Mouse (Mus musculus) natural killer cell, adult 2 months (primary cell): ENCODE measurements around the gene Fam69b.

Source experiments
- DNase-seq, 2 experiments: peaks; one replicate each; pipeline ENCODE4 v3.0.0; 2022; ENCODE audit warnings: low spot score in 2 of 2

Fam69b gene

GRCm38 (mm10) chr2:26598462-26598861, 29.8 kb upstream of the Fam69b start:
- DNase-seq: no peak

- no peak for DNase-seq
Measured at GRCm38 (mm10) chr2:26599965-26600364, 28.3 kb upstream of the Fam69b start.

GRCm38 (mm10) chr2:26600664-26601063, 27.6 kb upstream of the Fam69b start:
- DNase-seq: no peak

DNA sequence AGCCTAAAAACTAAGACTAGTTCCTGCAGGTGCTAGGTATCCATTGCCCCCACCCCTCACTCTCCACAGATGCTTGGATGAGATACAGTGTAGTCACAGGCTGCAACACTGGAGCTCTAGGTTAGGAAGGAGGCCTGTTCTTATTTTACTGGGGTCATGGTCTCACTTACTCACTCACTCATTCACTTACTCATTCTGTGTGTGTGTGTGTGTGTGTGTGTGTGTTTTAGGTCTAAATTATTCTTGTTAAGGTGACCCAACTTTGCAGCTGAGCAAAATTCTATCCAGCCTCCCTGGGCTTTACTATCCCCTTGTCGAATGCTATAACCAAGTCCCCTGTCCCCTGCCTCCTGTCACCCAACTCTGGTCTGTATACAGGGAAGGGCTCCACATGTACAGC, 26.7 kb upstream of the Fam69b start:
- DNase-seq: no peak

DNA sequence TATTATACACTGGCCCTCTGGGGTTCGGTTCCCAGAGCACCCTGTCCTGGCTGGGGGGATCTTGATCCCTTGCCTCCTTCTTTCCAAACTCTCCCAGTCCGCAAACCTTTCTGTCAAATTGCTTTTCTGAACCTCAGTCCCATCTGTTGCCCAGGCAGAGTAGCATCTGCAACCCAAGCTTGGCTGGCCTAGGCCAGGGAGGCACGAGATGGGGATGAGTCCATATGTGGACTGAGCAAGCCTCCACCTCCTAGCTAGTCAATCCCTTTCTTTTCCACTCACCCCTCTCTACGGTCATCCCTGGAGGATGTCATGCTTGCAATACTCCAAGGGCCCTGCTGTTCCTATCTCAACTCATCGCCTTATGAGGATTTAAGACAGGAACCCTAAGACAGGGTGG, 25.6 kb upstream of the Fam69b start:
- DNase-seq: no peak

GRCm38 (mm10) chr2:26603159-26603558, 25.1 kb upstream of the Fam69b start:
- DNase-seq: no peak

DNA sequence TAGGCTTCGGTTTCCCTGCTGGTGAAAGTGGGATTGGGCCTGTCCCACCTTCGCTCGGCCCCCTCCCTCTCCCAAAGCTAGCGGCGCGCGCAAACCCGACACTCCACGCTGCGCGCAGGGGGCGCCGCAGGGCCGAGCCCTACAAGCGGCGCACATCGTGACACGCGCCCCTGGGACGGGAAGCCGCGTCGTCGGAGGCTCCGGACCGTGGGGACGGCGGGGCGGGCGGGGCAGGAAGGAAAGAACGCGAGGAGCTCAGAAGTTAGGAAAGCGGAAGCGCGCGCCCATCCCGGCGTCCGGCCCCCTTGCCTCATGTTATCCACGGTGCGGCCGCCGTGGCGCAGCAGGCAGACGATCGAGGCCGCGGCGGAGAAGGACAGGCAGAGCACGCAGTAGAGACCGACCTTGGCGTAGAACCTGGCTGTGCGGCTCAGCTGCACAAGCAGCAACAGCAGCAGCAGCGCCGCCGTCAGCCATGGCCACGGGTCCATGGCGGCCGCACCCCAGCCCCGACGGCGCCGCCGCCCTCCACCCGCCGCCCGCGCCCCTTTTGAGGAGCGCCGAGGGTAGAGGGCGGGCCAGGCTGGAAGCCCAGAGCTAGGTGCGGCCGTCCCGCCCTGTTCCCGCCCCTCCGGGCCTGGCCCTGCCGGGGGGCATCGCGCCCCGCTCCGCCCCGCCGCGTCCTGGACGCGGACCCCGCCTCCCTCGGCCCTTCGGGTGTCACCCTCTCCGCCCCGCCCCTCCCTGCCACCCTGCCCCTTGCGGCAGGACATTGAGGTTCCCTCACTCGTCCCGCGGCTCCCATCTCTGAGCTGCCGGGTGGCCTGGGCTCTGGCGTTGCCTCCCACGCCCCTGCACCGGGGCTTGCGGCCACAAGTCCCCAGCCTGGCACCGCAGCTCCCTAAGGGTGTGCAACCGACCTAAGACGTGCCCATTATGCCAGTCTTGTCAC, 24.3 kb upstream of the Fam69b start, which contains the start of gene Agpat2:
Gene Agpat2 (minus strand): TSS at position 698 of the 952 bp plus-strand sequence.
- peak; percentile 66 to 69 for DNase-seq

DNA sequence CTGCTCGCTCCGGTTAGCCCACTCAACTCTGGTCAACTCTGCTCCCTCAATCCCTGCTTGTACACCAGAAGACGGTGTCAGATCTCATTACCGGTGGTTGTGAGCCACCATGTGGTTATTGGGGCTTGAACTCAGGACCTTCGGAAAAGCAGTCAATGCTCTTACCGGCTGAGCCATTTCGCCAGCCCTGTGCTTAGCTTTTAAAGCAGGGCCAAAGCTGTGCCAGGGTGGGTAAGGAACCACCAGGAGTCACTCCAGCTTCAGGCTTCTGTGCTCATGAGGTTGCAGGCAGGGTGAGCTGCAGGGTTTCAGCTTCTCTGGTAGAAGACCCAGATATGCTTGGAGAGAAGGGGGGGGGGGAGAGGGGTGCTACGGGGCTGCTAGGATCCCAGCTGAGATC, 22.9 kb upstream of the Fam69b start:
- DNase-seq: no peak

DNA sequence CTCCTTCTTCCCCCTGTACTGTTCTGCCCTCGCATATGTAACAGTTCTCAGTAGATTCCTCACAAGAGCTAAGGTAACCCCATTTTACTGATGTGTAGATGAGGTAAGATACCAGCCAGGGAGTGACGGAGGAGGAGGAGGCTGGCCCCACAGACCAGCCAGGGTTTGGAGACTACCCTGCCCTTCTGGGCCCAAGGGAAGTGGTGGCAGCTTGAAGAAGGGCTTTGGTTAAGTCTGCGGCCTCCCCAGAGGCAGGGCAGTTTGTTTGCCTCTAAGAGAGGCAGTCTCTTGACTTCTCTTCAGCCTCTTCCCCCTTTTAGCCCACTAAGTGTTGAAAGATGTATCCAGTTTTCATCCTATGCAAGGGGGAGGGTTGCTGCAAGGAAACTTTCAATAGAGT, 21.7 kb upstream of the Fam69b start:
- DNase-seq: no peak

- DNase-seq: no peak
Measured at GRCm38 (mm10) chr2:26607056-26607910, 21.0 kb upstream of the Fam69b start.

GRCm38 (mm10) chr2:26608781-26609180, 19.5 kb upstream of the Fam69b start:
- DNase-seq: no peak

DNA sequence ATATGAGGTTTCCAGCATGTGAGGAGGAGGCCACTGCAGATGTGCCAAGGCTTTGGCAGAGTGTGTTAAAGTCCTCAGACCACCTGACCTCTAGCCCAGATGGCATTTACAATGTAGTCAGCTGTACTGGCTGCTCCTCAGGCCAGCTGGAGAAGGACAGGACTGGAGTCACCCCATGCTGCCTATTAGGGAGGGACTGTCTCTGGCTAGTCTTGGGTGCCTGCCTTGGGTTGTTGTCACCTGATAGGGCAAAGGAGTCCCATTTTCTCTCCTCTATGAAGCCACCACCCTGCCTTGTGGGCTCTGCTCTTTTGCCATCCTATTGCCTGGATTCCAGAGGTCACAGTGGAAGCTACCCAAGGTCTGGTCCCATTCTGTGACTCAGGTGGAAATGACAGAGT, 19.0 kb upstream of the Fam69b start:
- no peak for DNase-seq

- DNase-seq: no peak
Measured at GRCm38 (mm10) chr2:26610526-26610925, 17.7 kb upstream of the Fam69b start.

GRCm38 (mm10) chr2:26611054-26611453, 17.2 kb upstream of the Fam69b start:
- no peak for DNase-seq

DNA sequence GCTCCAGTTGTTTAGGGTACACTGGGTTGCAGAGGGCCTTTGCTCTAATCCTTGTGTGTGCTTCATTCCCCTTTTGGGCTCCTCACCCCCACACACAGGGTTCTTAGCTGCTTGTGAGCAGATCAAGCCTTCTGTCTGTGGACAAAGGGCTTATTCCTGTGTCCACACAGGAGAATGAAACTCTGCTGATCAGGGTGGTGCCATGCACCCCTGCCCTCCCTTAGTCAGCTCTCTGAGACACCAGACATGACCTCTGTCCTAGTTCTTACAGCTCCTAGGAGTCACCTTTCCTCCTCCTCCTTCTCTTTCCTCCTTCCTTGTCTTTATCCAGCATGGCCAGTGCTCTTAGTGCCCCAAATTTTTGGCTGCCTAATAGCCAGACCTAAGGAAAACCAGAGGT, 16.4 kb upstream of the Fam69b start:
- DNase-seq: no peak

GRCm38 (mm10) chr2:26614903-26615302, 13.4 kb upstream of the Fam69b start:
- no peak for DNase-seq

GRCm38 (mm10) chr2:26615459-26616124, 12.7 kb upstream of the Fam69b start:
- DNase-seq: no peak

- no peak for DNase-seq
Measured at GRCm38 (mm10) chr2:26617331-26617730, 10.9 kb upstream of the Fam69b start.

DNA sequence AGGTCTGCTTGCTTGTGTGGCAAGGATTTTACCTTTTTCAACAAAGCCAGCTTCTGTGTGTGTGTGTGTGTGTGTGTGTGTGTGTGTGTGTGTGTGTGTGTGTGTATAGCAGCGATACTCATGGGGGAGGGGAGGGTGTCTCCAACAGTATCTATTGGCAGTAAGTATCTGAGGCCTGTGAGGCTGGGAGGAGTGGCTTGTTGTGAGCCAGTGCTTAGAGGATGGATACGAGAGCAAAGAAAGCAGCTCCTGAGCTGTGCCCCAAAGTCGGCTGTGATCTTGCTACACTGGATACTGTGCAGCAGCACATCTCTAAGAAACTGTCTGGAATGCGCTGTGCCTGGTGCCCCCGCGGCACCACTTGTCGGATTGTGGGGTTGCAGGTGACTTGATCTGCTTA, 10.3 kb upstream of the Fam69b start:
- no peak for DNase-seq

DNA sequence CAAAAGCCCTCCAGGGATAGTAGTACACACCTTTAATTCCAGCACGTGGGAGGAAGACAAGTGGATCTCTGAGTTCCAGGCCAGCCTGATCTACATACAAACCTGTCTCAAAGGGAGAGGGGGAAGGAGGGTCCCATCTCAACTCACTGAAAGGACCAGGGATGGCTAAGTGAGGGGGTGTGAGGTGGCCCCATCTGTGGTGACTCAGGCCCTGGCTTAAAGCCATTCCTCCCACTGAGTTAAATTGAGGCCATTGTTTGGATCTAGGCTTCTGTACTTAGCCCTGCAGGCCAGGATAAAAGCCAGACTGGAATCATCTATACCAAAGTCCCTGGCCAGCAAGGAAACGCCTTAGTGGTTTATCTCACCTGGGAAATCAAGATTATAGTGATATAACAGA, 7.0 kb upstream of the Fam69b start:
- DNase-seq: no peak

DNA sequence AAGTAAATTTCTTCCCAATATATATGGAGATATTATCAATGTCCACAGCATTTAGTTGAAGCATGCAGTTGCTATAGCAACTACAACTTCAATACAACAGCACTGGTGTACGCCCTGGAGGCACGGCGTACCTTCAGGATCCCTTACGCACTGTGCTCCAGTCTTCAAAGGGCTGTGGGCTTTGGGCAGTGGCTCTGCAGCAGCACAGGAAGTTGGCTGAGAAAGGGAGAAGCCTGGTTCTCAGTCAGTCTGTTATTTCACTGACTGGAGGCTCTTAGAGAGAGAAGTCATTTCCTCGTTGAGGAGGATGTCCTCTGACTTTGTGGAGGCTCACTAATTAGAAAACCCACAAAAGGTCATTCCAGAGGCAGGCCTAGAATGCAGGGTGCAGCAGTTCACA, 5.3 kb upstream of the Fam69b start:
- DNase-seq: no peak

- no peak for DNase-seq
Measured at GRCm38 (mm10) chr2:26625419-26625818, 2.8 kb upstream of the Fam69b start.
